Mouse (Mus musculus) cerebellum, adult 2 months (tissue): ENCODE measurements around the gene Bcl2a1b. TPM values are rescaled to one million over a fixed set of nuclear protein-coding genes. Genes with fewer than 3 reads are reported as not detected.

Experiments used
- DNase-seq, 2 experiments: peaks; one replicate each; pipeline ENCODE4 v3.0.0; 2021
- H3K27ac ChIP-seq: fragments of 200-500 bp; 2 replicates; pipeline ENCODE4 v1.5.1; 2012; ENCODE audit warnings: low read length, control low read depth, inconsistent platforms; ENCODE audit not compliant: insufficient read depth
- H3K27me3 ChIP-seq: fragments of 200-500 bp; 2 replicates; pipeline ENCODE4 v1.6.1; 2012; ENCODE audit warnings: inconsistent platforms, mild to moderate bottlenecking, low read length, moderate library complexity; ENCODE audit not compliant: control insufficient read depth, insufficient read depth
- H3K4me1 ChIP-seq: fragments of 200-500 bp; 2 replicates; pipeline ENCODE4 v1.6.1; 2011; ENCODE audit warnings: low read length; ENCODE audit not compliant: control insufficient read depth, insufficient read depth
- H3K4me3 ChIP-seq: fragments of 200-500 bp; replicated peaks from 2 replicates; pipeline ENCODE3; 2011; ENCODE audit warnings: mild to moderate bottlenecking, low read depth, low read length, control low read depth; ENCODE audit not compliant: insufficient read depth
- CTCF ChIP-seq: fragments of 200-500 bp; IDR thresholded peaks from 2 replicates; pipeline ENCODE4 v1.5.1; 2011; ENCODE audit warnings: low read depth, mild to moderate bottlenecking, control low read depth, low read length, moderate library complexity, borderline replicate concordance; ENCODE audit not compliant: insufficient read depth
- POLR2A ChIP-seq: fragments of 200-500 bp; IDR thresholded peaks from 2 replicates; pipeline ENCODE4 v1.6.1; 2011; ENCODE audit warnings: low read length, control low read depth, borderline replicate concordance; ENCODE audit not compliant: insufficient read depth
- WGBS: fragments of 180-500 bp; shearing (Covaris S2); methylation state at CpG from one replicate; pipeline ENCODE4 v1.1.7; 2018; 5-methylcytosine and 5-hydroxymethylcytosine counted together
- polyA plus RNA-seq: library from polyadenylated mRNA; depleted of rRNA; stranded (reverse); fragments of >200 nt; gene quantifications from 2 replicates; pipeline ENCODE4 v1.2.3, GENCODE M21; 2012; rRNA removed

Bcl2a1b gene
- polyA plus RNA-seq, 1 experiment, result 0.69 TPM

- TF ChIP-seq CTCF (no peak), POLR2A (no peak)
- no peak overlapping the region for H3K4me3 ChIP-seq
- no peak for DNase-seq
- H3K27ac ChIP-seq, result no peak overlapping the region
- WGBS, result 90% methylated on average over 2 of the region's 2 CpGs
- H3K27me3 ChIP-seq, result no peaks in the 10 kb centered on the region
- H3K4me1 ChIP-seq, result no peaks in the 10 kb centered on the region
Measured at GRCm38 (mm10) chr9:89253400-89253799, 54.4 kb downstream of the Bcl2a1b start.

- DNase-seq, result no peak
Measured at GRCm38 (mm10) chr9:89256556-89257335, 57.7 kb downstream of the Bcl2a1b start.

More at GRCm38 (mm10) chr9:89256556-89257335, 57.7 kb downstream of the Bcl2a1b start:
- no peak overlapping the region for H3K27ac ChIP-seq
- H3K4me1 ChIP-seq, result no peaks in the 10 kb centered on the region
- no peak for TF ChIP-seq POLR2A
- TF ChIP-seq CTCF, result no peak
- H3K4me3 ChIP-seq, result no peak overlapping the region
- WGBS, result 88% methylated on average over 12 of the region's 12 CpGs
- H3K27me3 ChIP-seq, result no peaks in the 10 kb centered on the region

Other genes starting within 250 kb of the Bcl2a1b start
- gene Bcl2a1a, start 242.3 kb upstream of the Bcl2a1b start, polyA plus RNA-seq, result 0.16 and 0.40 TPM in 2 replicates
- gene Trim43b, start 106.4 kb upstream of the Bcl2a1b start, polyA plus RNA-seq, result not detected in 2 replicates
- gene Gm29094, start 170 bp downstream of the Bcl2a1b start, polyA plus RNA-seq, result not detected in 2 replicates
- gene Mthfs, start 11.5 kb downstream of the Bcl2a1b start, polyA plus RNA-seq, result 13.6 and 16.3 TPM in 2 replicates